Mouse (Mus musculus): ENCODE measurements around the gene Olr1. TPM values are rescaled to one million over a fixed set of nuclear protein-coding genes. Genes with fewer than 3 reads are reported as not detected.

Olr1 gene
- 2.5 and 3.3 TPM in 2 replicates for polyA plus RNA-seq (2012; rRNA removed)

GRCm38 (mm10) chr6:129507024-129507423 is at the start of gene Olr1:
Gene Olr1, minus strand, starts transcription at chr6:129507165.
- Histone ChIP-seq H3K4me1 (ENCODE audit: control insufficient read depth, insufficient read depth, low read length) (no peaks in the 10 kb centered on the region), H3K4me3 (replicated peaks; ENCODE audit: extremely low read depth, low read depth, low read length) (no peak within 1 kb of the TSS)
- DNase-seq, result no peak
- 57% methylated on average over 9 of the region's 9 CpGs for WGBS
- TF ChIP-seq POLR2A (IDR thresholded peaks at IDR 0.05; ENCODE audit: borderline replicate concordance, extremely low read depth, low read depth, low read length) (0 out of 2 replicates have a peak, but pooled peaks have one; percentile 6), CTCF (IDR thresholded peaks at IDR 0.05; ENCODE audit: insufficient read depth, low read length) (no peak)

- Histone ChIP-seq H3K4me3 (replicated peaks; ENCODE audit: extremely low read depth, low read depth, low read length) (no peak overlapping the region), H3K4me1 (ENCODE audit: control insufficient read depth, insufficient read depth, low read length) (no peaks in the 10 kb centered on the region; the same call in none of the 2 replicates)
- 42% methylated on average over 3 of the region's 3 CpGs for WGBS
- no peak for DNase-seq
- no peak for TF ChIP-seq CTCF (IDR thresholded peaks at IDR 0.05; ENCODE audit: insufficient read depth, low read length)
- TF ChIP-seq POLR2A (IDR thresholded peaks at IDR 0.05; ENCODE audit: borderline replicate concordance, extremely low read depth, low read depth, low read length), result no peak
Observed at GRCm38 (mm10) chr6:129548009-129548408, 41.0 kb upstream of the Olr1 start.

- 85% methylated on average over 2 of the region's 2 CpGs for WGBS
- H3K4me1 ChIP-seq (ENCODE audit: control insufficient read depth, insufficient read depth, low read length), result no peaks in the 10 kb centered on the region; the same call in none of the 2 replicates
- TF ChIP-seq POLR2A (IDR thresholded peaks at IDR 0.05; ENCODE audit: borderline replicate concordance, extremely low read depth, low read depth, low read length), result no peak
- no peak for TF ChIP-seq CTCF (IDR thresholded peaks at IDR 0.05; ENCODE audit: insufficient read depth, low read length)
- DNase-seq, result no peak
- H3K4me3 ChIP-seq (replicated peaks; ENCODE audit: extremely low read depth, low read depth, low read length), result no peak overlapping the region
Observed at GRCm38 (mm10) chr6:129547277-129547676, 40.3 kb upstream of the Olr1 start.

- Histone ChIP-seq H3K4me1 (ENCODE audit: control insufficient read depth, insufficient read depth, low read length) (no peaks in the 10 kb centered on the region; the same call in none of the 2 replicates), H3K4me3 (replicated peaks; ENCODE audit: extremely low read depth, low read depth, low read length) (no peak overlapping the region)
- DNase-seq, result peak; percentile 66
- TF ChIP-seq CTCF (IDR thresholded peaks at IDR 0.05; ENCODE audit: insufficient read depth, low read length) (peak; percentile 68), POLR2A (IDR thresholded peaks at IDR 0.05; ENCODE audit: borderline replicate concordance, extremely low read depth, low read depth, low read length) (no peak)
- WGBS, result 52% methylated on average over 6 of the region's 6 CpGs
Observed at GRCm38 (mm10) chr6:129543709-129544606, 37.0 kb upstream of the Olr1 start.

GRCm38 (mm10) chr6:129542540-129542939 is 35.6 kb upstream of the Olr1 start:
- H3K4me3 ChIP-seq (replicated peaks; ENCODE audit: extremely low read depth, low read depth, low read length), result no peak overlapping the region
- no peaks in the 10 kb centered on the region; the same call in none of the 2 replicates for H3K4me1 ChIP-seq (ENCODE audit: control insufficient read depth, insufficient read depth, low read length)
- 84% methylated on average over 3 of the region's 3 CpGs for whole genome bisulfite sequencing
- TF ChIP-seq POLR2A (IDR thresholded peaks at IDR 0.05; ENCODE audit: borderline replicate concordance, extremely low read depth, low read depth, low read length) (no peak), CTCF (IDR thresholded peaks at IDR 0.05; ENCODE audit: insufficient read depth, low read length) (no peak)
- no peak for DNase-seq

- Histone ChIP-seq H3K4me3 (replicated peaks; ENCODE audit: extremely low read depth, low read depth, low read length) (no peak overlapping the region), H3K4me1 (ENCODE audit: control insufficient read depth, insufficient read depth, low read length) (no peaks in the 10 kb centered on the region; the same call in none of the 2 replicates)
- no peak for DNase-seq
- no peak for TF ChIP-seq CTCF (IDR thresholded peaks at IDR 0.05; ENCODE audit: insufficient read depth, low read length)
- no peak for TF ChIP-seq POLR2A (IDR thresholded peaks at IDR 0.05; ENCODE audit: borderline replicate concordance, extremely low read depth, low read depth, low read length)
- WGBS, result 84% methylated on average over 9 of the region's 9 CpGs
Observed at GRCm38 (mm10) chr6:129541931-129542330, 35.0 kb upstream of the Olr1 start.

GRCm38 (mm10) chr6:129538555-129538954 is 31.6 kb upstream of the Olr1 start:
- no peak overlapping the region for H3K4me3 ChIP-seq (replicated peaks; ENCODE audit: extremely low read depth, low read depth, low read length)
- 76% methylated on average over 6 of the region's 6 CpGs for WGBS
- peaks cover 9% of the 10 kb centered on the region for H3K4me1 ChIP-seq (ENCODE audit: control insufficient read depth, insufficient read depth, low read length)
- no peak for DNase-seq
- TF ChIP-seq CTCF (IDR thresholded peaks at IDR 0.05; ENCODE audit: insufficient read depth, low read length) (no peak), POLR2A (IDR thresholded peaks at IDR 0.05; ENCODE audit: borderline replicate concordance, extremely low read depth, low read depth, low read length) (no peak)

- TF ChIP-seq CTCF (IDR thresholded peaks at IDR 0.05; ENCODE audit: insufficient read depth, low read length) (no peak), POLR2A (IDR thresholded peaks at IDR 0.05; ENCODE audit: borderline replicate concordance, extremely low read depth, low read depth, low read length) (no peak)
- DNase-seq, result no peak
- peaks cover 13% of the 10 kb centered on the region for H3K4me1 ChIP-seq (ENCODE audit: control insufficient read depth, insufficient read depth, low read length)
- H3K4me3 ChIP-seq (replicated peaks; ENCODE audit: extremely low read depth, low read depth, low read length), result no peak overlapping the region
- 22% methylated on average over 4 of the region's 4 CpGs for WGBS
Observed at GRCm38 (mm10) chr6:129535723-129536122, 28.8 kb upstream of the Olr1 start.

- Histone ChIP-seq H3K4me3 (replicated peaks; ENCODE audit: extremely low read depth, low read depth, low read length) (peak overlapping the region; percentile 9), H3K4me1 (ENCODE audit: control insufficient read depth, insufficient read depth, low read length) (peaks cover 13% of the 10 kb centered on the region)
- TF ChIP-seq CTCF (IDR thresholded peaks at IDR 0.05; ENCODE audit: insufficient read depth, low read length) (no peak), POLR2A (IDR thresholded peaks at IDR 0.05; ENCODE audit: borderline replicate concordance, extremely low read depth, low read depth, low read length) (no peak)
- no peak for DNase-seq
- 32% methylated on average over 4 of the region's 4 CpGs for WGBS
Observed at GRCm38 (mm10) chr6:129534627-129535190, 27.7 kb upstream of the Olr1 start.

All from lung, adult 2 months (tissue).